Mouse (Mus musculus) telencephalon, adult 2 months (tissue): ENCODE measurements around the gene Them7.

Experiments used
- DNase-seq: peaks from one replicate; pipeline ENCODE4 v3.0.0-alpha.2; 2011; ENCODE audit warnings: low read depth, low spot score

Them7 gene

DNA sequence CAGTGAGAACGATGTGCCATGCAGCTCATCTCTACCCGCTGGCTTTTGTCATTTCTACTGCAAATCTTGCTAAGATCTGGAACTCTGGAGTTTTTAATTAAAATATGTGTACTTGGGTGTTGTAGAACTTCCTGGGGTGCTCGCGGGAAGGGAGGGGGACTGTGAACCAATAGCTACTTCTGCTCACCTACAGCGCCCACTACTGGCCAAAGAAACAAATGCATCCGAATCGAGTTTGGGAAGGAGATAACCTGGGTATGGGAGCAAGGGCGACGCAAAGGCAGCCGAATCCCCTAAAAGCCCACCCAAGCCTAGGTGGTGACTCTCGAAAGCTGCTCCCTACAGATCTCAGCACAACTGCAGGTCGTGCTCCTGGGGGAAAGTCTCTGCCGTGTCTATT, 87.3 kb downstream of the Them7 start:
- no peak for DNase-seq

DNA sequence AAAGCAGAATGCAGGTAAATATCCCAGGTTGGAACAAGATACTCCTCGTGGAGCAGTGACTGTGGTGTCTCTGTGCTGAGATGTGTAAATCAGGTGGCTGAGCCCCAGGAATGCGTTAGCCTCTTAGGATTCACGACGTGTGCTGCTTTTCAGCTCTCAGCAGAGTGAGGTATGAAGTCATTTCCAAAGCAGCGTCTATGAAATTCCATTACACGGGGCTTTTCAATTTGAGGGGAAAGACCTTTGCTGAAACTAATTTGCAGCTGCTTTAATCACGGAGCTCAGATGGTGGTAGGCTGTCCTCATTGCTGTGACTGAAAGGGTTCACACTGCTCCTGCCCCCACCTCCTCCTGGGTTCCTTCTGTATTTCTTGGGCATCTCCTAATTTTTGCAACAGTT, 87.9 kb downstream of the Them7 start:
- DNase-seq: no peak

DNA sequence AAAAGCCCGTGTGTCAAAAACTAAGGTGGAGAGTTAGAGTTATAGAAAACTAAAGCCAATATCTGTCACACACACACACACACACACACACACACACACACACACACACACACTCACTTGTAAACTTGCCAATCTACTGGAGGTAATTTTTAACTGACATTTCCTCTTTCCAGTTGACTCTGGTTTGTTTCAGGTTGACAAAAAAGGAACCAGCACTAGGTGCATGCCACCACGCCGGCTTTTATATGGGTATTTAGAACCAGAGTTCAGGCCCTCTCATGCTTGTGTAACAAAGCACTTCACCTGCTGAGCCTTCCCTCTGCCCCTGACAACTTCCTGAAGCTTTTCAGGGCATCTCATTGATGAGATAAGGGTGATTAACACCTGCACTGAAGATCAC, 89.0 kb downstream of the Them7 start:
- no peak for DNase-seq

DNA sequence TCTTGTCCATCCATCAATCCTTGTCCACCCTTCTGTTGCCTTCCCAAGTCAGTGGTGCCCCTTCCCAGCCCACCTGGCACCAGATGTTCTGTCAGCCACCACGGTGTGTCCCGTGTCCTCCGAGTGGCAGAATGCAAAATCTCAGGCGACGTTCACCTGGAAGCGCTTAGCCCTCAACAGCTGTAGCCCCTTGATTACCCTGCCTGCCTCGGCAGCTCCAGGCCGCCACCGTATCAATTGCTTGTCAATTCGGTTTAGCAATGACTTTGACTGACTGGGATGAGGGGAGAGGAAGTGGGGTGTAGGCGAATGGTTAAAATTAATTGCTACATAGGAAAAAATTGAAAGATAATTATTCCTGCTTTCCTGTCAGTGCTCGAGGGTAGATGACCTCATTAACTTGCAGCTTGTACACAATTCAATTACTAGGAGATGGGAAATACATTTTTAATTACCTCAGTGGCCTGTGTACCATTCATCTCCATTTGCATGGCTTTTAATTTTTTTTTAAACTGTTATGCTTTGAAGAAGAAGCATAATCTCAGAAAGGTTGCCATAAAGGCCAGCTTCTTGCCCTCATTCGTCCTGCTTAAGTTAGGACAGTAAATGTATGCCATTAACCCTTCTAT, 93.5 kb downstream of the Them7 start:
- no peak for DNase-seq

DNA sequence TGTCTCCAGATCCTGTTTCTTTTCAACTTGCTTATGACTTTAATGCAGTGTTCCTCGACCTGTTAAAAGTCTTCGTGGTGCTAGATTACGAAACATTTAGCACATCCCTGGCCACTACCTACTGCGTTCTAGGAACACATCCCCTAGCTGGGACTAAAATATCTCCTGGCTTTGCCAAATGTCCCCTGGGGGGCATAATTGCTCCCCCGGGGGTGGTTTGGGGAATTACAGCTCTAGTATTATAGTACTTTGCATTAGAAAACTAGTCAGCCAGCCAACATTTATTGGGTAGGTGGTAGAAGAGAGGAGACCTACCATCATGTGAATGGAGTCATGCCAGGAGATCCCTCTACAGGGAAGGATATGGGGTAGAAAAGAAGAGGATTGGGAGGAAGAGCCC, 101.9 kb downstream of the Them7 start:
- no peak for DNase-seq

DNA sequence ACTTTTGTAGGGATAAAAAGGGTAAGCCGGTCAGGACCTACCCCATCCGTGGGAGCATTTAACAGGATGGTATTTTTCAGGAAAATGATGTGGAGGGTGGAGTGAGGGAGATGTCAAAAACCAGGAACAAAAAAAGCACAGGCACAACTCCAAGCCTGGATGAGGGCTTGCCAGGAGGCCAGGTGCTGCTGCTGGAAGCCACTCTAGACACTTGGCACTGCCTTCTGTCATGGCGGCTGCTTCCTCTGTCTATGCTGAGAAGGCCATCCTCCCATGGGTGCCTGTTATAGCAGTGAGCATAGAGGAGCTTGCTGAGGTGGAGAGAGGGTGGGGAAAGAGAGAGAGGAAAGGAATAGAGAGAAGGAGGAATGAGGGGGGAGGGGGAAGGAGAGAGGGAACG, 105.9 kb downstream of the Them7 start:
- peak; percentile 9 for DNase-seq

DNA sequence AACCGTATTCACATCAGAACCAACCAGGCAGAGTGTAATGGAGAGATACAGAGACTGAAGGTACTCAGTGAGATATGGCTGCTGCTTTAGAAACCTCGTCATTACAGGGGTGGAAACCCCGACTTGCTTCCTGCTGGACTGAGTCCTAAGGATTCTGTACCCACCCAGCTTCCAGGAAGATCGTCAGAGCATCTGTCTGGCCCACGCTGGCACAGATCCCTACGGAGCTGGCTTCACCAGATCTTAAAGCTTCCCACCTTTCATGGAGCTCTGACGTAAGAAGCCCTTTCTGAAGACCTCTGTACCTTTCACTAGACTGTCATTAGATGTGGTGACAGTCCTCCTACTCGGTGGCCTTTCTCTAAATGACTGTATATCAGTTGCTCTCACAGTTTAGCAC, 109.0 kb downstream of the Them7 start:
- DNase-seq: no peak

DNA sequence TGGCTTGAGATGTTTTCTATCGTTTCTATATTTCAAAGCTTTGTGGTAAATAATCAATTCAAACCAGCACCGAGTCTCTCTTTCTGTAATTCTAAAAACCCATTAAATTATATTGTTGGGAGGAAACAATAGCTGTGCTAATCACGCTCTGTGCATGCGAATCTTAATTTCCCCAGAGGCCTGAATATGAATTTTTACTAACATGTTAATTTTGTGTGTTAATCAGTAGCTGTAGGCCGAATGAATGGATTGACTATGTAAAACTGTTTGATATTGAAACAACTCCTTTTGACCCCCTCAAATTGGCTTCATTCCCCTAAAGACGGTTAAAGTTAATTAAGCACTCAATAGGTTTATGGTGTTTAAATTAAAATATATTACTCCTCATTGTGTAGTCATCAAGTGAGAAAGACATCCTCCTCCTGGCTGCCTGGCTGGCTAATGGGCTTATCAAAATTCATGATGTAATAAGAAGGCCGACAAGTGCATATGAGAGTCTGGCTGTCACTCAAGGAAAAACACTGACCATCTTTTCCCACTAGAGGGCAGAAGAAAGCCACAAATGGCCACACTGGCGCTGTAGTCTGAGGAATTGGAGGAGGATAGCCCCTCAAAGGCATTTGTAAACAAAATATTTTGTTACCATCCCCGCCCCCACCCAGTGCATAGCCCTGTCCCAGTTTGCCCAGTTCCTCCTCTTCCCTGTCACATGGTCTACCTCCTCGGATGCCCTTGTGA, 110.0 kb downstream of the Them7 start:
- DNase-seq: peak; percentile 23

DNA sequence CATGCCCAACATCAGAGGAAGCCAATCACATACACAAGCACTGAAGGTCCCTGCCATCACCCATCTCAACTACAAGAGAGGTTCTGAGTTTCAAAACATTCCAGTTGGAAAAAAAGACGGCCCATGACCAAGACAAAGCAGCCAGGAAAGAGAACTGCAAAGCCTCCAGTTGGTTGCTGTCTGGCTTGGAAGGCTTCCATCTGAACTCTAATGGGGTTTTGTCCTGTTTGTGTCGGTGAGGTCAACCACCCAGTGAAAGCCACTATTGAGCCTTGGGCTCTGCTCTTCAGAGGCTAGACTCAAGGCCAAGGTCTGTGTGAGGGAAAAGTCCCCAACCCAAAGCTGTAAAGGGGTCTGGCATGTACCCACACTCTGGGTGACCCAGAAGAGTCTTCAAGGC, 111.5 kb downstream of the Them7 start:
- DNase-seq: no peak

DNA sequence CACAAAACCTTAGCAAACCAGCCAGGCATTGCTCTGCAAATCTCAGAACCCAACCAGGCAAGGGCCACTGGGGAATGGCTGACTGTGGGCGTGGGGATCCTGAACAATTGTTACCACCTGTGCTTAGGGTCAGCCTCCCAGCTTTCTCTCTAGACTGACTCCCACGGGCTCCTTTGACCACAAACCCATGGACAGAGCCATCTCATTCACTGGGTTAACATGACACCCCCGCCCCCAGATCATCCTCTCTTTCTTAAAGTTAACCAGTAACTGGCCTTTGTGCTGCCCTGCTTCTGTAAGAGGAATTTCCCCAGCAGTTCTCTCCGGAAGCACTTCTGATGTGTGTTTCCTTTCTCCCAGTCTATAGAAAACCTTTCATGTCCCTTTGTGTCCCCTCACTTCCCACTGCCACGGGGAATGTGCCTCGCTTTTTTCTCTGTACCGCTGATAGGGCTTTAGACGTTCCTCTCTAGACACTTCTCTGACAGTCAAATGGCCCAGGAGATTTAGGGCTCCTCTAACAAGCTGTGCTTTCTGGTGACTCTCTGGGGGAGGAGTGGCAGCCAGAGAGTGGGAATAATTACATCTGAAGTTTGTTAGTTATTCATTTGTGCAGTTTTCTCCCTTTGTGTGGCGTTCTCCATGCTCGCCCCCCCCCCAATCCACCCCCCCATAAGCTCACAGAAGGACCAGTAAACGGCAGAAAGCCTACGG, 112.4 kb downstream of the Them7 start:
- DNase-seq: no peak

DNA sequence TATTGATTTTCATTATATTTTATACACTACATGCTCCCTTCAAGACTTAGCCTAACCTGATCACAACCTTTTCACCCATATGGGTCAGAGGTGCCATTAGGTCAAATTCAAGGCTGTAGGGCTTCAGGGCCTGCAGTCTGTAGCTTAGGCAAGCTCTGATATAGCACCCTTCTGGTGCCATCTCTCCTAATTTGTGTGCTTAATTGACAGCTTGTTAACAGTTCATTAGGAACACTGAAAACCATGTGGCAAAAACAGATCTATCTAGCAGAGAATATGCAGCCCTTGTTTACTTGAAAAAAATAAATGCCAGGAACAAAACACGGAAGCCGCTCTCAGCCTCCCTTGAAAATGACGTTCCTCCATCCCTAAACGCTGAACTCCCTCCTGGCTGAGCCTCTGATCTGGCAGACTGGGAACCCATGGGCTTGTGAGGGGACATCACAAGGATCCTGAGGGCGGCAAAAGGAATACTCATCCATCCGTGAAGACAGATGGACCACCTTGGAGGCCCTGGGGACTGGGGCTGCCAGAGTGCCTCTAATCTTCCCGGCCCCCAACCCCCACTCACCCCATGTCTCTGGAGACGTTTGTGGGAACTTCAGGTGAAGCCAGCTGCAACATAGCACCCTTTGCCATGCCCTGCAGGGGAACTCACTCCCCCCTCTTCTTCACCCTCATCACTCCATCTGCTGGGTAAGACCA, 113.2 kb downstream of the Them7 start:
- DNase-seq: no peak

DNA sequence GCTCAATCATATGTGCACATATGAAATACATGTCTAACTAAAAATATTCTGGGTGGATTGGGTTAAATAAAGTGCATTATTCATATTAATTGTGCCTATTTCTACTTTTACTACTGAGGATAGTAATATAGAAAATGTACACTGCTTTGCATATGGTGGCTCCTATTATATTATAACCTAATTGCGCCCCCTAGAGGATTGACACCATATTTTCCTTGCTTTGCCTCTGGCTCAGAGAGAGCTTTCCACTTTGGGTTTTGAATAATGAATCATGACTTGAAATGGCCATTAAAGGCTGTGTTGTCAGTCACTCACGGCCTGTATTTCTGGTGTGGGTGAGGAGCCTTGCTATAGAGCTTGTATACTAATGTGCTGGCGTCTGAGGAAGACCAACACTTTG, 115.9 kb downstream of the Them7 start:
- no peak for DNase-seq

DNA sequence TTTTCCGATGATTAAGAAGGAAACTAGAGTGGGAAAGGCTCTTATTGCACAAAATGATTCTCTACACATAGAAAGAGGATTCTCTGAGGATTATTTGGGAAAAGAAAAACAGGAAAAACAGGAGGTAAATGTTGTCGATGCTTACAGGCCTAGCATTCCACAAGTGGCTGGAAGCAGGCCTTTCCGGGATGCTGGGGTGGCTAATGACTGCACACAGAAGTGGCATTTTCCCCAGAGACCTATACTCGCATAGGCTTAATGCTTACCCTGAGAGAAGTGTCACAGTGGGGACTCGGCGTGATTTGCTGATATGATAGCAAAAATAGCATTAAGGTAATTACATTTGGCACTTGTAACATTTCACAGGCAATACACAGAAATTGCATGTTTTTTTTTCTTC, 124.8 kb downstream of the Them7 start:
- no peak for DNase-seq

DNA sequence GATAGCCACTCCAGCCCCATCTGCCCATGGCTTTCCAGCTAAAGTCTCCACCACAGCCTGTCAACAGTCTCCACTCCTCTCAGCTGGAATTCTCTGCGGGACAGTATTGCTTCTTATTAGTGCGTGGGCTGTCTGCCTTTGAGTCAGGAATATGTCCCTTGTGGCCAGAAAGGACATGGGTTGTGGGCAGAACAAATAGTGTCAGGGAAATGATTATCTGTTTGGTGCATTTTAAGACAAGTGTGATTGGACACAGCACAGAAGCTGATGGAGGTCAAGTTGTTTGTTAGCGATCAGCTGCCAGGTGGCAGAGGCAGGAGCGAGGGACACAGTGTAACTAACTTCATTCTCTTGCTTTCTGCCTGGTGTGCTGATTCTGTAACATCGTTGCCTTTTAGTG, 132.7 kb downstream of the Them7 start:
- no peak for DNase-seq

DNA sequence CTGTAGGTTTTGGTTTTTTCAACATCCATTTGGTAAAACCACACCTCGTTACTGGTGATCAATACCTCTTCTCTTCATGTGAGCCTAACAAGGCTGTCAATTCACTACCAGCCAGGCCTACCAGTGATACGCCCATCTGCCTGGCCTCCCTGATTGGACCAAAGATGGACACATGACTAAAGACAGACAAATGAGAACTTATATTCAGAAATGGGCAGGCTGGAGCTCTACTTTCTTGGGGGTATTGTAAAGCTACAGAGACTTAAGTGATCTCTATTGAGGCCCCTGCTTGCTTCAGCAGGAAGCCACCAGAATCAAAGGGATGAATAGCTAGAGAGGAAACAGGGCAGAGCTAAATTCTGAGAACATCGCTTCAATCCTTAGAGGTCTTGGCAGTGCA, 133.9 kb downstream of the Them7 start:
- DNase-seq: no peak

DNA sequence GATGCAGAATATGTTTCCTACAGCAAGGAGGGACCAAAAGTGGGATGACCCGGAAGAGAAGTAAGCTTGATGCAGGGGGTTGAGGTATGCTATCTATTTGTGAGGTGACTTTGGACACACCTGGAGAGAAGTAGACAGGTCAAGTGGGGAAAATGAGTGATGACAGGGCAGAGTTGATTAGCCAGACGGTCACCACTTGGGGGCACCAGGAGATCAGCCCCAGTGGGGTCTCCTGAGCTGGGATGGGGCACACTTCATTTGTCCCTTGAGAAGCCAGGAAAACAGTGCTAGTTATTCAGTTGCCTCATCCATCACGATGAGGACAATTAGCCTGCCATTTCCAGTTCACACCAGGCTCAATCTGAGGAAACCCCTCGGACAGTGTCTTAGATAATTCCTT, 143.5 kb downstream of the Them7 start:
- DNase-seq: no peak

DNA sequence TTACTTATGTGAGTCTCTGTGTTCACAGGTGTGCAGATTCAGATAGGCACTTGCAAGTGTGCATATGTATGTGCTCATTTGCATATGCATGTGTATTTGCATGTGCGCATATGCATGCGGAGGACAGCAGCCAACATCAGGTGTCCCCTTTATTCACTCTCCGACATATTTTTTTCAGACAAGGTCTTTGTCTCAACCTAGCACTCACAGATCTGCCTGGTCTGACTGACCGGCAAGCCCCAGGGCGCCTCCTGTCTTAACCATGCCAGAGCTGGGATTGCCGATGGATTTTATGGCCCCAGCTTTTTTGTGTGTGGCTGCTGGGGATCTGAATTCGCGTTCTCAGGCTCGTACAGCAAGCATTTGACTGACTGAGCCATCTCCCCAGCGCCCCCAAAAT, 146.1 kb downstream of the Them7 start:
- DNase-seq: no peak

DNA sequence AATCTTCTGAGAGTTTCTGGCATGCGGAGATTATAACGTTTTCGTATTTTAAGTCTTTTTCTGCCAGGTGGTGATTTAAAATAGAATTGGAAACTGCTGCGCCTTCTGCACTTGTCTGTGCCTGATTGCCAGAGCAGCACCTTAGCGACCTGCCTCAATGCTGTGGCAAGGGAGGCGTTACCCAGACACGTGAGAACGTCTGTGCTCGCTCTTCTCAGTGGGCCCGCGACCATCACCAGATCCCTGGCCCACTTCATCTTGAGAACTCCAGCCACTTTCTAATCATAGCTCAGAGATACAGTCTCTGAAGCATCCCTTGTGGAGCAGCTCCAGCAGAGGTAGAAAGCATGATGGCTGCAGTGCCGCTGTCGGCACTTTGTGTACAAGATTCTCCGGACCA, 146.6 kb downstream of the Them7 start:
- no peak for DNase-seq

DNA sequence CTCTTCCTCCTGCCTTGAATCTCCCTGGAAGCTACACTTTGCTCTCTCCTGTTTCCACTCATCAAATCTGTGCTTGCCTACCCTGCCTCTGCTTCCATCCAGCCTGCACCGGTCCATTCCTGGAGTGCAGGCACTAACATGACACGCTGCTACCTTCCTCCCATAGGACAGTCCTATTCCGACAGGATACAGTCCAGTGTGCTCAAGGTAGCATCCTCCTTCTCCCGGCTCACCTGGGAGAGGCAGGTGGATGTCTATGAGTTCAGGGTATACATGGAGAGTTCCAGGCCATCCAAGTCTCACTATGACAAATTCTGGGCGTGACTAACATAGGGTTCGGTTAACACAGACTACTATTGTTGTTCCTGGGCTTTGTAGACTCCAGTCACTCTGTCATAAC, 148.0 kb downstream of the Them7 start:
- DNase-seq: no peak

DNA sequence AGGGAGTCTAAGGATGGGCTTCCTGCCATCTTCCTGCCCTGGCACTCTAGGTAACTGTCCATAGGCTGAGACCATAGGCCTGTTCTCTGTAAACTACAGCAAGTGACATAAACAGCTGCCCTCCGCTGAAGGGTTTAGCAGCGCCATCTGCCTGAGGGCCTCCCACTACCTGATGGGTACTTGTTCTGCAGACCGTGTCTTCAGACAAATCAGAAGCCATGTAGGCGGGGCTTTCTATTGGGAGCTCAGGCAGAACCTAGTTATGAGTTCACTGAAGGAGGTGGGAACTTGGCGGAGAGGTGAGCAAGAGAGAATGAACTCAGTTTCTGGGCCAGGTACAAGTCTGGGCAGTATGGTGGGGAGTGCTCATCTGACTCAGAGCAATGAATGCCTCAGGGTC, 148.6 kb downstream of the Them7 start:
- DNase-seq: no peak

DNA sequence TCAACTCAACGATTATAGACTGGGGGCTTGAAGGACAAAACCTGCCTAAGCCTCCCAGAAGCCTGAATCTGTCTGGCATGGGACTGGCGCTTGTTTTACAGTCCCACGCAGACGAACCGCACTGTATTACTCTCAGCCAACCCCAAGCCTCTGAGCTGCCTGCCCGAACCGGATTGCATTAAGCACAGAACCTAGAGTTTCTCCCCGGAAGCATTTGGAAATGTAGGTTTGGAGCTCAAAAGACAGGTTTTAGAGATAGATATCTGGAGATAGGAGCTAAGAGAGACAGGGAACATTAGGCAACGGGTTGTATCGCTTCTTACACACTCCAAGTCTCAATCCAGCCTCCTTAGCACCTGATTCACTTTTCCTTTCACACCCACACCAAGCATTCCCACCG, 149.5 kb downstream of the Them7 start:
- DNase-seq: no peak

DNA sequence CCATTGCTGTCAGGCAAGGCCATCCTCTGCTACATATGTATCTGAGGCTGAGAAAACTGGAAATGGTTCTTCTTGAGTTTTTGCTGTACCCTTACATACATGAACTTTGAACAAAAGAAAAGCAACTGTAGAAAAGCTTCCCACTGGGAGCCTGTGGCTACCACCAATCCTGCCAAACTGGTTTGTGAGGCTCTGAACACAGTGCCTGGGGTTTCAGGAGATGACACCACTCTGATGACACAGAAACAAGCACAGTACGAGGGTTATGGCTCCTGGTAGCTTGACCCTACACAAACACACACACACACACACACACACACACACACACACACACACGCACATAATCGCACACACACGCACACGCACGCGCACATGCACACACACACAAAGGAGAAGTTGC, 151.1 kb downstream of the Them7 start:
- no peak for DNase-seq

DNA sequence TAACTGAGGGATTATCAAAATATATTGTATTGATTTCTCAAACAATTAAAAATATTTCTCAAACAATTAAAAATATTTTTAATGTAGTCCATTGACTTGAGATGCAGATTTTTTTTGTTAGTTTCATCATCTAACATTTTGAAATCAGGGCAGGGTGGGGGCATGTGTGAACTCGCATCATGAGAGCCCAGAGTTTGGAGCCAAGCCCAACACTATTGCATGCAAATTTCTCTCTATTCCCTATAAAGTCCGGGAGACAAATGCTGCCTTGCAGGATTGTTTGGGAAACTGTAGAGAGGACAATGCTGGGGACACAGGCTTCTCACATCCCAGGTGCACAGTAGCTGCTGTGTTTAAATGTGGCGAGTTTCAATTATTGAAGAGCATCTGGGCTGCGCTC, 151.6 kb downstream of the Them7 start:
- no peak for DNase-seq
